ENCODE assay signal across 10 mouse cellular contexts in the genomic region with DNA sequence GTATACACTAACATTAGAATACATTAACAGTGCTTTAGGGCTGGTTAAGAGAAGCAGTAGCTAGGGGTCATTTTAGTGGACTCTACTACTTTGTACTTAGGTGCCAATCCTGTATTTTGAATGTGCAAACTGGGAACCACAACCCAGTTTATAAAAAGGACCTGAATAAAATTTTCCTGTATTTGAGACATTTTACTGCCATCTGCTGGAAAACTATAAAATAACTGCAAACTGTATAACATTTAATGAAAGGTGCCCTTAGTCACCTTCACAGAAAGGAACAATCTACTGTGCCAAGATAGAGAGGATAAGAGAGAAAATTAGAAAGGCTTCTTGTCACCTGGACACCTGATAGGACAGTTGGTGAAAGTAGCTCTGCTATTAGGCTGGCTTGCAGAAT.
A peak's percentile ranks its signal among the peaks of the same experiment; 100 is the strongest.
DNase-seq lines count a peak whose midpoint lies in the region; ATAC-seq and TF ChIP-seq lines count a peak whose summit lies in the region.
"Had no signal": no experiment of that assay in that cellular context is flagged by ENCODE, and none has a peak within 500 bp of the region (broad histone marks: within the 10 kb centered on the region; RNA-seq: fewer than 3 reads in every experiment).

No protein-coding gene starts in this region.

- no peaks in the 10 kb centered on the region for H3K27me3 ChIP-seq in hindbrain, postnatal 0 days (ENCODE audit: insufficient read depth, low read length)
- H3K27me3 ChIP-seq in hindbrain, embryonic 10.5 days (ENCODE audit: insufficient read depth, poor library complexity, severe bottlenecking): no peaks in the 10 kb centered on the region
- no peaks in the 10 kb centered on the region for H3K27me3 ChIP-seq in midbrain, embryonic 11.5 days (ENCODE audit: control insufficient read depth, insufficient read depth, low read length)
- no peaks in the 10 kb centered on the region for H3K27me3 ChIP-seq in midbrain, embryonic 10.5 days (ENCODE audit: low read depth, poor library complexity, severe bottlenecking)
- H3K27me3 ChIP-seq: embryonic facial prominence, embryonic 13.5 days had no signal

- peak; percentile 75 for DNase-seq in hindbrain, postnatal 0 days (ENCODE audit: low spot score)
- no peak for DNase-seq in hindbrain, embryonic 10.5 days (ENCODE audit: low spot score)
- peak; percentile 81 for DNase-seq in midbrain, embryonic 11.5 days (ENCODE audit: low spot score, missing footprints)
- no peak for DNase-seq in midbrain, embryonic 10.5 days (ENCODE audit: low spot score)
- DNase-seq in brain, embryonic 14.5 days (ENCODE audit: low read depth): peak; percentile 66
- no peak for DNase-seq in frontal cortex, postnatal 36 days (ENCODE audit: low spot score in 2 of 2)
- no peak for DNase-seq in frontal cortex, postnatal 10 days (ENCODE audit: low spot score in 2 of 2)
- DNase-seq: heart, adult 18-20 months had no signal

- TF ChIP-seq CTCF in hindbrain, postnatal 0 days (IDR thresholded peaks at IDR 0.05; ENCODE audit: low read depth): peak; percentile 45
- no peak for TF ChIP-seq CTCF in brain, embryonic 14.5 days (IDR thresholded peaks at IDR 0.05; ENCODE audit: borderline replicate concordance, extremely low read depth, insufficient read depth, insufficient read length)

- no peak for TF ChIP-seq POLR2A in brain, embryonic 14.5 days (IDR thresholded peaks at IDR 0.05; ENCODE audit: borderline replicate concordance, extremely low read depth, insufficient read depth, insufficient read length, poor library complexity, severe bottlenecking)

- no peak overlapping the region for H3K4me2 ChIP-seq in hindbrain, postnatal 0 days (ENCODE audit: low read depth, low read length)
- H3K4me2 ChIP-seq in midbrain, embryonic 11.5 days: no peak overlapping the region
- H3K4me2 ChIP-seq: embryonic facial prominence, embryonic 13.5 days; liver, embryonic 11.5 days had no signal

- ATAC-seq in hindbrain, postnatal 0 days: no peak
- no peak for ATAC-seq in midbrain, embryonic 11.5 days (ENCODE audit: low FRiP score)

- no peak overlapping the region for H3K27ac ChIP-seq in hindbrain, postnatal 0 days
- H3K27ac ChIP-seq in hindbrain, embryonic 10.5 days: no peak overlapping the region
- no peak overlapping the region for H3K27ac ChIP-seq in midbrain, embryonic 11.5 days (ENCODE audit: low read depth, low read length)
- no peak overlapping the region for H3K27ac ChIP-seq in midbrain, embryonic 10.5 days (replicated peaks)
- H3K27ac ChIP-seq: embryonic facial prominence, embryonic 13.5 days had no signal

- no peak overlapping the region for H3K4me3 ChIP-seq in hindbrain, postnatal 0 days (ENCODE audit: low read length)
- H3K4me3 ChIP-seq in hindbrain, embryonic 10.5 days: no peak overlapping the region
- no peak overlapping the region for H3K4me3 ChIP-seq in midbrain, embryonic 11.5 days (ENCODE audit: low read depth, low read length)
- H3K4me3 ChIP-seq in midbrain, embryonic 10.5 days: no peak overlapping the region
- H3K4me3 ChIP-seq: embryonic facial prominence, embryonic 13.5 days had no signal

- no peak overlapping the region for H3K9ac ChIP-seq in hindbrain, postnatal 0 days (replicated peaks; ENCODE audit: low read length)
- no peak overlapping the region for H3K9ac ChIP-seq in midbrain, embryonic 11.5 days (ENCODE audit: low read length)
- H3K9ac ChIP-seq: embryonic facial prominence, embryonic 13.5 days had no signal

- H3K36me3 ChIP-seq in hindbrain, postnatal 0 days (ENCODE audit: insufficient read depth, low read length): no peaks in the 10 kb centered on the region
- H3K36me3 ChIP-seq in hindbrain, embryonic 10.5 days: no peaks in the 10 kb centered on the region
- no peaks in the 10 kb centered on the region for H3K36me3 ChIP-seq in midbrain, embryonic 11.5 days (ENCODE audit: control insufficient read depth, insufficient read depth, low read length)
- no peaks in the 10 kb centered on the region for H3K36me3 ChIP-seq in midbrain, embryonic 10.5 days
- H3K36me3 ChIP-seq: embryonic facial prominence, embryonic 13.5 days had no signal

- no peaks in the 10 kb centered on the region for H3K4me1 ChIP-seq in hindbrain, postnatal 0 days (ENCODE audit: insufficient read depth, low read length)
- H3K4me1 ChIP-seq in hindbrain, embryonic 10.5 days (replicated peaks): no peaks in the 10 kb centered on the region
- peaks cover 2% of the 10 kb centered on the region; the same call in 1 of the 2 replicates for H3K4me1 ChIP-seq in midbrain, embryonic 11.5 days (ENCODE audit: control insufficient read depth, insufficient read depth, low read length)
- peaks cover 12% of the 10 kb centered on the region for H3K4me1 ChIP-seq in midbrain, embryonic 10.5 days
- H3K4me1 ChIP-seq: embryonic facial prominence, embryonic 13.5 days had no signal

- H3K9me3 ChIP-seq in hindbrain, postnatal 0 days (ENCODE audit: low read length): no peaks in the 10 kb centered on the region
- no peaks in the 10 kb centered on the region for H3K9me3 ChIP-seq in hindbrain, embryonic 10.5 days
- no peaks in the 10 kb centered on the region for H3K9me3 ChIP-seq in midbrain, embryonic 11.5 days (ENCODE audit: control insufficient read depth, low read length)
- H3K9me3 ChIP-seq in midbrain, embryonic 10.5 days (replicated peaks): no peaks in the 10 kb centered on the region
- H3K9me3 ChIP-seq: embryonic facial prominence, embryonic 13.5 days had no signal

Comparison
In these comparisons a context has a peak if more than half of its experiments do, and no peak if none do; other contexts are left out.
1. DNase-seq: peak in hindbrain, postnatal 0 days (single experiment), midbrain, embryonic 11.5 days (single experiment) and brain, embryonic 14.5 days (single experiment); none in hindbrain, embryonic 10.5 days (single experiment), midbrain, embryonic 10.5 days (single experiment), frontal cortex, postnatal 36 days (0 of 2) and frontal cortex, postnatal 10 days (0 of 2).